Mouse (Mus musculus): ENCODE results near the gene Slc10a3.
"Not testable (repeated sequence)": the region's sequence is repeated elsewhere in the genome, so short reads cannot be mapped to it uniquely, and the experiment has no call there.

Slc10a3 gene

DNA sequence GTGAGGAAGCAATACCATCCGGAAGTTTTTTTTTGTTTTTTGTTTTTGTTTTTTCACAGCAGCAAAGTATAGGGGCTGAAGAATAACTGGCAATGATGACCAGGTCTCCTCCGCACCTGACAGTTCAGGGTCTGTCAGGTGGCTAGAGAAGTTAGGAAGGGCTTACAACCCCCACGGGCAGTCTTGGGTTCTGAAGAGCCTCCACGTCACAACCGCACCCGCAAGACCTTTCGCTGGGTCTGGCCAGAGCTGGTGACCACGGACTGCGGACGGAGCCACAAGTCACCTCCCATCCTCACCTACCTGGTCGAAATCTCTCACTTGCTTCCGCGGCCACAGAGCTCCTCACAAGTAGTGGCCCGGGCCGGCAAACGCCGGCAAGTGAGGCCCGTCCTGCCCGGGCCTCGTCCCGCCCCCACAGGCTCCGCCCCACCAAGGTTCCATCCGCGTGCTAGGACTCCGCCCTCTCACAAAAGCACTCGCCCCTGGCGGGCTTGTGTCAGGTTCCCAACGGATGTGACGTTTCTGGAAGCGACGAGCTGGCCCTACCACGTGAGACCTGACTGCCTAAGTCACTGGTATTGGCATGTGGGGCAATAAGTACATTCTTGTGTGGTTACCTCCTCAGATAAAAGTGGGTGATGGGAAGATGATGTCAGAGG, at the start of gene Slc10a3, which contains the start of gene Ubl4a:
TSS of gene Slc10a3 (minus strand) at position 462 of the 662 bp plus-strand sequence.
TSS of gene Ubl4a (minus strand) at position 331 of the 662 bp plus-strand sequence.
- peak; percentile 66 for DNase-seq (ENCODE audit: low spot score)

DNA sequence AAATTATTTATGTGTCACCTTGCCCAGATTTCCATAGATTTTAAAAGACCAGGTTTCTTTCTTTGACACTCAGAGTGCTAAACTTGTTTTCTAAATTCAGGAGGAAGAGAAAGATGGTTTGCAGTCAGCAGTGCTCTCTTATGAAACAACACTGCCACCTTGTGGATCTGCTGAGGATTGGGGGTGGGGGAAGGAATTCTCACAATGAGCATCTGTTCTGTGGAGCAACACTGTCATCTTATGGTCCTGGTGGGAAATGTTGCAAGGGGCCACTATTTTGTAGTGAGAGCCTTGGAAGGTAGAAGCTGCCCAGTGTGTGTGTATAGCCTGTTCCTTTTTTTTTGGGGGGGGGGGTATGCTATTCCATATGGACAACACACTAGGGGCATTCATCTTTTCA, 40.2 kb upstream of the Slc10a3 start:
- DNase-seq (ENCODE audit: low spot score): peak; percentile 63

DNA sequence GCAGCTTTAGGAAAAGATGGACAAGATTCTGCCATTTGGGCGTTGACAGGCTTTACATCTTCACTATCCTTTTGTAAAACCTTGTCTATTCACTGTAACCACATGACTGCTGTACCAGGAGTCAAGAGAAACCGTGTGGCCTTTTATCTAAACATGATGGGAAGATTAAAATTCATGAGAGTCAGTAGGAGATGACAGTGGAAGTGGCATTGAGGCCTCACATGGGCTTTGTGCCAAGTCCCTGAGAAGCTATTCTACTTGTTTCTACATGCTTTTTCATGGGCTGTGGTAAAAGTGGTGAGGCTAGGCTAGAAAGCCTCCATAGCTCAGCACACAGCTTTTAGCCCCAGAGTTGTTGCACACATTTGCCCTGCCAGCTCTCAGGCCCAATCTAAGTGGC, 35.2 kb upstream of the Slc10a3 start:
- DNase-seq (ENCODE audit: low spot score): no peak

DNA sequence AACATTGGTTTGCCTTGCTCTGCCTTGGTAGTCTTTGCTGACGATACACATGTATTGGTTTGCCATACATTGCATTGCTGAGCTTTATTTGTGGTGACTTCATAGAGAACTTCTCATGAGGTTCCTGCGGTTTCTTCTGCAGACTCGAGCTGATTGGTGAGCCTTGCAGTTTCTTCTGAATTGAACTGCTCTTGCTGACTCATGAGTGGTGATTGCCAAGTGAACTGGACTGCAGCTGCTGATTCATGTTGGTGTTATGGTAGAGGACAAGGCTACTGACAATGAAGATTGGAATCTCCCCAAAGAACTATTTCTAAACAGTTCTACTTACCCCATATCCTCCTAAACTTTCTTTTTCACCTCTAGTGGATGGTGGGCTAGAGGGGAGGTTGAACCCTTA, 27.0 kb upstream of the Slc10a3 start:
- DNase-seq (ENCODE audit: low spot score): no peak

DNA sequence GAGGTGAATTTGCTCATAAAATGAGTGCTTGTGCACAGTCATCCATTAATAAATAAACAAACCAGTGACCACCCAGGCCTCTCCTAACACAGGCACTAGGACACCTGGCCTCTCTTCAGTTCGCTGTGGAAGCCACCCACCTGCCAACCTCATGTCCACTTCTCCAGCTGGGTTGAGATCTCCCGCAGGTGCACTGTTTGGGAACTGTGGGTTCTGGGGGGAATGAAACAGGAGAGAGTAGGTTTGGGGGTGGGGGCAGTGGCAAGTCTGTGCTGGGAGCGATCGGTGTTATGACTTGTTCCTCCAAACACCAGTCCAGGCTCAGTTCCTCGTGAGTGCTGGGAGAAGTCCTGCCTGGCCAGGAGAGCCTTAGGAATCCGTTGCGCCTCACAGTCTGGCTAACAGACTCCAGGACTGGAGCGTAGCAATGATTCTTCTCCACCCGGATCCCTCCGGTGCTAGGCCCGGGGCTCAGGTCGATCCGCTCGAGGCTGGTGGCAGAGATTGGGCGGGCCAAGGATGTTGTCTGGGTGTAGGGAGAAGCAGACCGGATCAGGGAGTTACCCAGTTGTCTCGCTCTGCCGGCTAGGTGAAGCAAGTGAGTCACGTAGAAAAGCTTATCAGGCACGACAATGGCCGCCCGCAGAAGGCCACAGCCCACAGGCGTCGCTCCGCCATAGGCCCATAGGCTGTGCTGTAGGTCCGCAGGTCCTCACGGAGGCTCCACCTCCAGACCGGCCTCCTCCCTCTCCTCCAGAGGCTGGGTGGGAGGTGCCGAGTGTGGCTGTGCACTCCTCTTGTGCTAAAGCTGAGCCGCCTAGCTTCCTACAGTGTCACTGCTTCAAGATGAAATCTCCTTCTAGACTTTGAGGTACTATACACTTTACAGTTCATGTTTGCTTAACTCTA, 19.6 kb upstream of the Slc10a3 start, which contains the start of the genes Fam3a and Ikbkg:
TSS of gene Fam3a (minus strand) at position 738 of the 909 bp plus-strand sequence.
TSS of gene Ikbkg (plus strand) at position 756 of the 909 bp plus-strand sequence.
- peak; percentile 55 for DNase-seq (ENCODE audit: low spot score)

DNA sequence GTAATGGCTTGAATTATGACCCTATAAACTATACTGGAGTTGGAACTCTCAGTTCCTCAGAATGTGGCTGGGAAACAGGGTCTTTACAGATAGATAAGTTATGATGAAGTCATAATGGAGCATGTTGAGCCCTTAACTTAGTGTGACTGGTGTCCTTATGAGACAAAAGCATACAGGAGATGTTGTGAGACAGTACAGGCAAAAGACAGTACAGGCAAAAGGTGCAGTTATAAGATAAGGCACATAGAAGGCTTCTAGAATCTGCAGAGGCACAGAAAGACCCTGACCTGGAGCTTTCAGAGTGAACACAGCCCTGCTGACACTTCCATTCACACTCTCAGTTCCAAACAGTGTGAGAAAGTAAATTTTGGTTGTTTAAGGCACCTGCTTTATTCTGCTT, 15.0 kb upstream of the Slc10a3 start:
- no peak for DNase-seq (ENCODE audit: low spot score)

DNA sequence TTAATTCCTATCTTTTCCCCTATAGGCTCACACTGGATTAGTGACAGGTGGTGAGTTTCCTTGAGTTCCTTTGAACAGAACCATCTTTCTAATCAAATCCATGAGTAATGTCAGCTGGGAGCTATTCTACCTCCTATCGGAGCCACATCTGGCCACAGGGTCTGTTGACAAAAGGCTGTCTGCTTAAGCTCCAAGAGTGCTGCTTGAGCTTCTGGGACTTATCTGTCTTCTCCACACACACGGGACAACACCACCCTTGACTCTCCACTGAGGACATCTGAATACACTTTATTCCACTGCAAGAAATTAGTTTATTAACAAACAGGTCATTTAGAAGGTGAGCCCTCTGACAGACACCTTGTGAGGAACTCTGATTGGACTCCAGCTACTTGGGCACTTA, 11.3 kb upstream of the Slc10a3 start:
- no peak for DNase-seq (ENCODE audit: low spot score)

DNA sequence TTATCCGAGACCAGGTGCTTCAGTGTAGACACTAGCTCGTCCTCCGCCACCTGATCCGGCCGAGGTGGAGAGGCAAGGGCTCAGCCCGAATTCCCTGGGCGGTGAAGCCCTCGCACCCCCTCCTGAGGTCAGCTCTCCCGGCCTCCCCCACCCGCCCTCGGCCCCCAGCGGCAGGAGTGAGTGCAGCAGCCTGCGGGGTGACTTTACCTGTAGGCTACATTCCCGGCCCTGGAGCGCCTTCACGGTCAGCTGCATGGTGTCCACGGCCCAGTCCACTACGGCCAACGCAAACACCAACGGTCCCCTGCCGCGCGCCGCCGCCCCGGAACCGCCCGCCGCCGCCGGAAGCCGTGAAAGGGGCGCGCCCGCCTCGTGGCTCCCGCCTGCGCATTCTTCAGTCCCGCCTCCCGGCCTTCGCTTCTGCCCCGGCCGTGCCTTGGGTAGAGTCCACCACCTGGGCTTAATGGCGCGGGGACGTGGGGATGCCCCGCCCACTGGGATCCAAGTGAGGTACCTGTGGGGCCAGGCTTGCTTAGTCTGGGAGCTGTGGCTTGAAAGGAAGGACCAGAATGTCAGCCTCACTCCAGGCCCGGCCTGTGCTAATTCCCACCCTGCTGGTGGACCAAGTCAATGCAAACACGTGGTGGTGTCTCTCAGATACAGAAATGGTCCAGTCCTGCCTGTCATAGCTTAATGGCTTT, 4.8 kb downstream of the Slc10a3 start:
- peak; percentile 41 for DNase-seq (ENCODE audit: low spot score)

DNA sequence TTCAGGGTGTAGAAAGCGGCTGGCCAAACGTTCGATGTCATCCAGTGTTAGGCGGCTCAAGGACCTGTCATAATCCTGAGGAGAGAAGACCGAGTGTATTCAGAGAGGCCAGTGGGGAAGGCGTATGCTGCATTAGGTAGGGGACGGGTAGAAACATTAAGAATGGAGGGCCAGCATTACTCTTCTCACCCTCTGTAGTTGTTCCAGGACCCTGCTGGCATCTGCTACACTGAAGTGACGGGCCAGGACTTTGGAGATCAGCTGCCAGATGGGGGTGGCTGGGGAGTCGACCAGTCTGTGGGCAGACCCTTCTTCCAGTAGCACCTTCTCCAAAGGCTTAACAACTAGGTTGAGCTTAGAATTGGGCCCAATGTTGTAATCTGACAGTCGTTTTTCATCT, 5.6 kb downstream of the Slc10a3 start:
- no peak for DNase-seq (ENCODE audit: low spot score)

DNA sequence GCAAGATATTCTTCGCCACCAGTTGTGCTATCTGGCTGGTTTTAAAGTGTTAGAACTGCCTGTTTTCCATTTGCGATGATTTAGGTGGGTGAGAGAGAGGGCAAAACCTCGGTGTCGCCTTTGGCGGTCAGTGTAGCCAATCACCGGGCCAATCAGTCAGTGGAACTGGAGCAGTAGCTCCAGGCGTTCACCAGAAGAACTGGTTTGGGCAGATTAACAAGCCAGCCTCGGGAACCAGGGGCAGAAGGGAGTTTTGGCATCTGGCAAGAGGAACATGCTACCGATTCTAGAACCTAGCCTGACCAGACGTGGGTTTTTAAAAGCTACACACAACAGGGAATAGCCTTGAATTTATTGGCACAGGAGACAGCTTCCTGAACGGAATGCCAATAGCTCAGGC, 14.0 kb downstream of the Slc10a3 start:
- no peak for DNase-seq (ENCODE audit: low spot score)

DNA sequence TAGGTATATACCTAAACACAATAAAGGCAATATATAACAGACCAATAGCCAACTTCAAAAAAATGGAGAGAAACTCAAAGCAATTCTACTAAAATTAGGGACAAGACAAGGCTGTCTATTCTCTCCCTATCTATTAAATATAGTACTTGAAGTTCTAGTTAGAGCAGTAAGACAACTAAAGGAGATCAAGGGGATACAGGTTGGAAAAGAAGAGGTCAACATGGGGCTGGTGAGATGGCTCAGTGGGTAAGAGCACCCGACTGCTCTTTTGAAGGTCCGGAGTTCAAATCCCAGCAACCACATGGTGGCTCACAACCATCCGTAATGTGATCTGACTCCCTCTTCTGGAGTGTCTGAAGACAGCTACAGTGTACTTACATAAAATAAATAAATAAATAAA, 16.1 kb downstream of the Slc10a3 start:
- DNase-seq (ENCODE audit: low spot score): not testable (repeated sequence)

DNA sequence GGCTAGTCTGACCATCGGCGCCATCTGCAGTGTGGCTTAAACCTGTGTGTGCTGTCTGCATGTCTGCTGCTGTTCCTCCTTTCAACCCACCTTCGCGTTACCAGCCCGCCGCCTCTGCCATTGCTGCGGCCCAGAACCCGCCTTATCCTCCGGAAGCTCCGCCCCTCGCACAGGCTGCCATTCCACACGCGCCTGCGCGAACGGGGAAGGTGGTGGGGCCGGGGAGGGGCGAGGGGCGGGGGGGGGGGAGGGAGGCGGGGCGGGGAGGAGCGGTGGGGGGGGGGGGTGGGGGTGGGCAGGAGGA, 19.7 kb downstream of the Slc10a3 start, which contains the start of gene Lage3:
TSS of gene Lage3 (minus strand) at position 152 of the 304 bp plus-strand sequence.
- peak; percentile 52 for DNase-seq (ENCODE audit: low spot score)

DNA sequence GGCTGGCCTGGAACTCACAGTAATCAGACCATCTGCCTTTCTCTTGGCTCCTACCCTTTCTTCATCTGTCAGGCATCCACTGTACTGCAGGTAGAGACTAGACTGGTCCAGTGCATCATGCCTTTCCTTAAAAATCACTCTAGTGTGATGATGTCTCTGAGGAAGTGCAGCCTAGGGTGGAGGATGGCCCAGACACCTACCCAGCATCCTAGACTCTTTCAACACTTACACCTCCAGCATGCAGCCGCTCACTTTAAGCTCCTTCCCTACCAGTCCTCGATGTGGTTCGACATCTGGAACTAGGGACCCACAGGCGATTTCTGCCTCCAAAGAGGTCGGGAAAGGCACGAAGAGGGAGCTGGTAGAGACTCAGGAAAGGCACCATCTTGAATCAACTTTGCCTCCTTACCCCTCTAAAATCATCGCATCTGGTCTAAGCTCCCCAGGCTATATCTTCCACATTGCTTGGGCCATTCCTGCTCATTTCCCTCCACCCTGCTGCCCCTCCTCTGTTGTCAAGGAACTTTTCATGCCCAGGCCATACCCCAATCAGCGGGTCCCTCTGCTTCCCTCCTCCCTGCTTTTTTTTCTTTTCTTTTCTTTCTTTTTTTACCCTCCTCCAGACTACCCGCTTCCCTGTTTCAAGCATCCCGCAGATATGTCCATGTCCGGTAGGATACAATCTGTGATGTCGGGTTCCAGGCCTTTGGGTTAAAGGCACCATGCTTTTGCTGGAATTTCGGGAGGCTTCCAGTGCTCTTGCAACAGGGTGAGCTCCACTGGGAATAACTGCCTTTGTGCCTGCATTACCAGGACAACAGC, 20.3 kb downstream of the Slc10a3 start:
- no peak for DNase-seq (ENCODE audit: low spot score)

DNA sequence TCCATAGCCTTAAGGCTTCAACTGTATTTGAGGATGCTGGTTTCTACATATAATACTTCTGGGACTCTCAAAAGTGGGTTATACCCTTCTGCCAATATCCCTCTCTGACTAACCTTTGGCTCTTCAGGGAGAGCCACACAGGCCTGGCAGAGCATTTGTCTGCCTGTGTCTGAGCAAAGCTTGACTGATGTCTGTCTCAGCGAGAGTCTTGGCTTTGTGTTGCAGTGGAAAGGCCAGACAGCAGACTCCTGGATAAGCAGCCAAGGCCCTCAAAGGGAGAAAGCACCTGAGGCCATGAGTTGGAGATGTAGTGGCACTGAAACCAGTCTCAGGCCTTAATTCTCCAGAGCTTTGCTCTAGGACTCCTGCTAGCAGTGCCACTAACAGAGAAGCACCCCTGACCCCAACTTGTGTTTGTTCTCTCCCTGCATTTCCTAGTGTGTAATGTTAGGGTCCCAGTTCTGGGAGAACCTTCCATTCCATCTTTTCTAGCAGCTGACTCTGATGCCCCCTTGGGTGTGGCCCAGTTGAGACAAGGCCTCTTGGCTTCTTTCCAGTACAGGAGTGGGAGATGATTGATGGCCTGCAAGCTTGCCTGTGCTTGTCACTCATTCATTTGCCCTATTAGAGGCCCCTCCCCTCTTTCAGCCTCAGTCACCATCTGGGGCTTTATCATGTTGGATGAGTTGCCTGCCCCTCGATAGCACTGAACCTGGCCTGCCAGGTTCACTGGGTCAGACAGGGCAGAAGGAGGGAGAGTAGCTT, 42.8 kb downstream of the Slc10a3 start:
- DNase-seq (ENCODE audit: low spot score): no peak

DNA sequence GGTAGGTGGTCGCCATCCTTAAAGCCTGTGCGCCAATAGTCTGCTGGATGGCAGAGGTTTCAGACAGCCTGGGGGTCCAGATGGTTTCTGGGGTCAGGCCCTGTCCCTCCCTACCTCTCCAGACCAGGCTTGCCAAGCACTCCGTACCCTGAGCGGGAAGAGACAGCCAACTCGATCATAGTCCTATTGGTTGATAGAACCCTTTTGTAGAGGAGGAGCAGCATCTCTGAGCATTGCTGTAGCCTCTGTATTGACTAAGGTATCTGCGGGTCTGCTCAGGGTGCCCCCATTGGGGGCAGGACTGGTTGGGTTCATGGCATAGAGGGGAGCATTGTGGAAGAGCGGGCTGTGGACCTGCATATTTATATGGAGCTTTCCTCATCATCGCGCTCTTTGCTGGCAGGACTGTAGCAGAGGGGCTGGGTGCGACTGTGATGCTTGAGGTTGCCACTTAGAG, 43.9 kb downstream of the Slc10a3 start:
- DNase-seq (ENCODE audit: low spot score): no peak

DNA sequence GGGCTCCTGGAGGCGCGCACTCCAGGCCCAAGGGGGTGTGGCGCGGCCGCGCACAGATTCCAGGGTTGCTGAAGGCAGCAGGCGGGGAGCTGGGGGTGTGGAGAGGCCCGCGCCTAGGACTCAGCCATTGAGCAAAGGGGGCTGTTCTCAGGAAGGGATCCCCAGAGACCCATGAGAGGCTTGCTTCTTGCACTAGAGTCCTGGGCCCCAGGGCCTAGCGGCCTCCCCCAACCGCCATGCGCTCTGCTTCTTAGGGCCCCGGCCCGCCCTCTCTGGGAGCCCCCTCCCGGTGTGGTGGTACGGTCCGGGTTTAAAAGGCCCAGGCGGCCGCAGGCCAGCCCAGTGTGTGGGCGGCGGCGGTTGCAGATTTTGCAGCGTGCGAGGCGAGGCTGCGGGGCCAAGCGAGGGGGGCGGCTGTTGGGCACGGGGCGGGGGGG, 44.4 kb downstream of the Slc10a3 start, which contains the start of gene Plxna3:
TSS of gene Plxna3 (plus strand) at position 342 of the 437 bp plus-strand sequence.
- DNase-seq (ENCODE audit: low spot score): peak; percentile 65

All from ovary, postnatal 14 days (tissue).